Mouse (Mus musculus) heart, embryonic 13.5 days (tissue): Measurements from ENCODE around the gene Zfp143. TPM values are rescaled to one million over a fixed set of nuclear protein-coding genes. Genes with fewer than 3 reads are reported as not detected.

Experiments used
- polyA plus RNA-seq: library from polyadenylated mRNA; unstranded; fragments of >200 nt; fragmentation: Nextera tagmentation; extraction: Ambion mirVana; gene quantifications from 2 replicates; pipeline ENCODE4 v1.2.1, GENCODE M21; 2015

The Zfp143 gene
- polyA plus RNA-seq, 1 experiment from 2014 or later: 13.4 TPM

Other genes with a start within 250 kb of the Zfp143 start
- gene Scube2, start 195.5 kb upstream of the Zfp143 start, polyA plus RNA-seq: 7.6 and 8.6 TPM in 2 replicates
- gene Dennd5a, start 100.7 kb upstream of the Zfp143 start, polyA plus RNA-seq: 30.0 and 34.9 TPM in 2 replicates
- 42.6 and 47.7 TPM in 2 replicates for gene Tmem41b, start 74.3 kb upstream of the Zfp143 start, polyA plus RNA-seq
- 32.9 and 34.5 TPM in 2 replicates for gene Ipo7, start 42.9 kb upstream of the Zfp143 start, polyA plus RNA-seq
- gene Wee1, start 60.8 kb downstream of the Zfp143 start, polyA plus RNA-seq: 21.8 and 23.7 TPM in 2 replicates
- gene Swap70, start 160.5 kb downstream of the Zfp143 start, polyA plus RNA-seq: 18.6 and 20.7 TPM in 2 replicates